Mouse (Mus musculus): ENCODE results near the gene Pdha1. TPM values are rescaled to one million over a fixed set of nuclear protein-coding genes. Genes with fewer than 3 reads are reported as not detected.

Gene Pdha1
- total RNA-seq (2023), result 156 TPM

DNA sequence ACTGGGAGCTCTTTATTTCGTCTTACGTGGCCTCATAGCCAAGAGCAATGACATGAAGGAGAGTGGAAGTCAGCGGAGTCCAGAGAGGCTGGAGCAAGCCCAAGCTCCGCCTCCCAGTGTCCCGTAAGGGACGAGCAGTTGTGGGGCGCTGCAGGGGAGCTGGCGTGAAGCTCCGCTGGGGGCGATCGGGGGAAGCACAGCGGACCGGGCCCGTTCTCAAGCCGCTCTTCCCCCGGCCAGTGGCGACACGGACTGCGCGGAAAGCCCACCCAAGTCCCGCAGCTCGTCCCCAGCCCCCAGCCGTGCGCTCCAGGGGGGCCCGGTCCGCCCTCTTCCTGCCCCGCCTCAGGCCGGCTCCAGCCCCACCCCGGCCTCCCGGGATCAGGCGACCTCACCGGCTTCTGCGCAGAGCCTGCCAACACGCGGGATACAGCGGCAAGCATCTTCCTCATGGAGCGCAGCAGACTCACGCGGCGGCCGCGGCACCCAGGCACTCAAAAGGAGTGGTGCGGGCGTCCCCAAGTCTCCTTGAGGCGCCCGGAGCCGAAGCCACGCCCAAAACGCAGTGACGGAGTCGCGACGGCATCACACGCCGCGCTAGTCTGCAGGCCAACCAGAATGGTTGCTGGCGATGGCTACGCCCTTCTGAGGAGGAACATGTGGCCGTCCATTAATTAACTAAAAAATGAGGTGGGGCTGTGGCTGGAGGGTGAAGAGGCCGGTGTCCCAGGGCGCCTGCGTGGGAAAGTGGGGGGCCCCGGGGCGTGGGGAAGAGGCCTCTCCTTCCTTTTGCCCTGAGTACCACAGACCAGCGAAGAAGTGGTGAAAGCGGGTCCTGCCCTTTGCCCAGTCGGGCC, at the start of gene Pdha1:
Pdha1 (minus strand) TSS at position 553 of the 857 bp plus-strand sequence.

Other genes with a start within 250 kb of the Pdha1 start
- 0.77 TPM for gene Map3k15, start 150.0 kb downstream of the Pdha1 start, total RNA-seq (2023)